Mouse (Mus musculus): ENCODE results near the gene Kcnn4.

DNA sequence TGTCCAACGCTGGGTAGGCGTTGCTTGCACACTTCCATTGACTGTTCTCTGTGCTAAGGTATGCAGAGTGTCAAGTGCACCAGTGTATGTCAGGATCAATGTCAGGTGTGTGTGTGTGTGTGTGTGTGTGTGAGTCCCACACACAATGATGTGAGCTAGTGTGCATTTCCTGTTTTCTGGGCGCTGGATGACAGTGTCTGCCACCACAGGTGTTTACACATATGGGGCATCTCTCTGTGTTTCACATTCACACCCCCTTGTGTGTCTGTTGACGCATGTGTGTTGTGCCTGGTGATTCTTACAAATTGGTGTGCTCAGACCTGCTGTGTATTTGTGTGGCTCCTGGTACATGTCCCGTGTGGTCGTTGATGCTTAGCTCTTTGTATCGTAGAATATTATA lies 1.1 kb upstream of the Kcnn4 start:
- TF ChIP-seq POLR2A (IDR thresholded peaks at IDR 0.05; ENCODE audit: insufficient read depth, low read depth, low read length) (no peak), CTCF (IDR thresholded peaks at IDR 0.05; ENCODE audit: insufficient read depth, low read depth, low read length) (no peak)
